10 mouse cellular contexts compared by ENCODE assay signal in genomic region chr2:166035725-166036124, GRCm38 (mm10). TPM values are rescaled to one million over a fixed set of nuclear protein-coding genes. Genes with fewer than 3 reads are reported as not detected.
DNase-seq lines count a peak whose midpoint lies in the region; ATAC-seq and TF ChIP-seq lines count a peak whose summit lies in the region.
"Had no signal": no experiment of that assay in that cellular context is flagged by ENCODE, and none has a peak within 500 bp of the region (broad histone marks: within the 10 kb centered on the region; RNA-seq: fewer than 3 reads in every experiment).

No protein-coding gene starts in this region.

- peak; percentile 62 for DNase-seq in layer of hippocampus, adult 11-12 months (ENCODE audit: low spot score)
- DNase-seq in layer of hippocampus, adult 9-10 months (ENCODE audit: low spot score): no peak
- peak; percentile 78 for DNase-seq in ES-E14 (ENCODE audit: low read depth, low spot score)
- peak; percentile 34 for DNase-seq in c-Kit-positive CD71-positive TER-119-negative erythroid progenitor cells, embryonic 14.5 days (ENCODE audit: low read depth)
- no peak for DNase-seq in liver, embryonic 14.5 days (ENCODE audit: low read depth in 3 of 3, low spot score in 3 of 3)
- peak; percentile 28 to 54 for DNase-seq in spleen, postnatal 14 days (ENCODE audit: low spot score in 2 of 2)

- H3K9me3 ChIP-seq in ES-E14 (ENCODE audit: control insufficient read depth, insufficient read depth, low read depth, low read length): no peaks in the 10 kb centered on the region
- H3K9me3 ChIP-seq in heart, embryonic 12.5 days (replicated peaks): no peaks in the 10 kb centered on the region
- no peaks in the 10 kb centered on the region for H3K9me3 ChIP-seq in liver, embryonic 14.5 days (ENCODE audit: control insufficient read depth, low read length)
- no peaks in the 10 kb centered on the region for H3K9me3 ChIP-seq in forebrain, embryonic 12.5 days
- H3K9me3 ChIP-seq: embryonic facial prominence, embryonic 12.5 days; liver, embryonic 15.5 days had no signal

- no peak for TF ChIP-seq EP300 in liver, embryonic 14.5 days (IDR thresholded peaks at IDR 0.05; ENCODE audit: low read depth)

- no peak overlapping the region; the same call in 1 of the 2 replicates for H3K27ac ChIP-seq in ES-E14 (ENCODE audit: insufficient read depth, low read depth, low read length, poor library complexity, severe bottlenecking)
- peak overlapping the region; percentile 64 for H3K27ac ChIP-seq in heart, embryonic 12.5 days (ENCODE audit: poor library complexity, severe bottlenecking)
- H3K27ac ChIP-seq in liver, embryonic 14.5 days: no peak overlapping the region
- H3K27ac ChIP-seq in forebrain, embryonic 12.5 days: no peak overlapping the region
- H3K27ac ChIP-seq: liver, embryonic 15.5 days had no signal

- H3K4me1 ChIP-seq in ES-E14 (ENCODE audit: control insufficient read depth in 2 of 2, insufficient read depth in 2 of 2, low read length in 2 of 2, poor library complexity in 1 of 2): peaks cover 10 to 14% of the 10 kb centered on the region in 2 experiments
- H3K4me1 ChIP-seq in heart, embryonic 12.5 days (replicated peaks): peaks cover 29% of the 10 kb centered on the region
- H3K4me1 ChIP-seq in liver, embryonic 14.5 days (replicated peaks; ENCODE audit: control insufficient read depth in 2 of 2, insufficient read depth in 2 of 2, low read length in 1 of 2): peaks cover 0 to 4% of the 10 kb centered on the region in 2 experiments; a peak in 1 of 4 replicates
- H3K4me1 ChIP-seq in forebrain, embryonic 12.5 days: peaks cover 12% of the 10 kb centered on the region

- TF ChIP-seq CTCF in liver, embryonic 14.5 days (IDR thresholded peaks at IDR 0.05; ENCODE audit: low read depth): peak; percentile 67

- no peak for ATAC-seq in heart, embryonic 12.5 days (ENCODE audit: insufficient number of reproducible peaks, low FRiP score)
- no peak for ATAC-seq in liver, embryonic 14.5 days (ENCODE audit: insufficient read depth)
- no peak for ATAC-seq in forebrain, embryonic 12.5 days (ENCODE audit: low FRiP score)

- H3K27me3 ChIP-seq in heart, embryonic 12.5 days (replicated peaks): no peaks in the 10 kb centered on the region
- no peaks in the 10 kb centered on the region for H3K27me3 ChIP-seq in liver, embryonic 14.5 days (ENCODE audit: control insufficient read depth, insufficient read depth, low read length)
- H3K27me3 ChIP-seq in forebrain, embryonic 12.5 days: no peaks in the 10 kb centered on the region
- H3K27me3 ChIP-seq: embryonic facial prominence, embryonic 12.5 days; liver, embryonic 15.5 days had no signal

- peaks cover 13% of the 10 kb centered on the region for H3K36me3 ChIP-seq in ES-E14 (ENCODE audit: control insufficient read depth, insufficient read depth, low read length, poor library complexity, severe bottlenecking)
- H3K36me3 ChIP-seq in heart, embryonic 12.5 days: no peaks in the 10 kb centered on the region
- no peaks in the 10 kb centered on the region for H3K36me3 ChIP-seq in liver, embryonic 14.5 days (replicated peaks; ENCODE audit: control insufficient read depth, insufficient read depth, low read depth)
- 0 out of 2 replicates have a peak, but pooled peaks cover 4% of the 10 kb centered on the region for H3K36me3 ChIP-seq in forebrain, embryonic 12.5 days (replicated peaks)
- H3K36me3 ChIP-seq: embryonic facial prominence, embryonic 12.5 days; liver, embryonic 15.5 days had no signal

- no peak overlapping the region for H3K4me3 ChIP-seq in ES-E14 (ENCODE audit: insufficient read depth in 1 of 2, low read depth in 1 of 2, low read length in 2 of 2, poor library complexity in 1 of 2, severe bottlenecking in 1 of 2)
- H3K4me3 ChIP-seq in heart, embryonic 12.5 days: no peak overlapping the region
- no peak overlapping the region for H3K4me3 ChIP-seq in liver, embryonic 14.5 days (ENCODE audit: insufficient read depth in 1 of 2, low read depth in 2 of 2, low read length in 2 of 2)
- H3K4me3 ChIP-seq in forebrain, embryonic 12.5 days (replicated peaks): no peak overlapping the region
- H3K4me3 ChIP-seq: embryonic facial prominence, embryonic 12.5 days; liver, embryonic 15.5 days had no signal

- no peak overlapping the region for H3K4me2 ChIP-seq in heart, embryonic 12.5 days
- no peak overlapping the region for H3K4me2 ChIP-seq in liver, embryonic 14.5 days (ENCODE audit: low read depth)
- H3K4me2 ChIP-seq in forebrain, embryonic 12.5 days: no peak overlapping the region
- H3K4me2 ChIP-seq: embryonic facial prominence, embryonic 12.5 days; liver, embryonic 15.5 days had no signal

- in situ Hi-C loops in ES-E14 (cut with MboI; ENCODE audit: low sequenced_read_pairs in 2 of 2, unreplicated experiment in 2 of 2): no loop called here

- H3K9ac ChIP-seq in ES-E14 (ENCODE audit: insufficient read depth, low read depth, low read length, poor library complexity, severe bottlenecking): no peak overlapping the region
- H3K9ac ChIP-seq in heart, embryonic 12.5 days: peak overlapping the region; percentile 25
- H3K9ac ChIP-seq in liver, embryonic 14.5 days (replicated peaks): no peak overlapping the region
- H3K9ac ChIP-seq in forebrain, embryonic 12.5 days: no peak overlapping the region
- H3K9ac ChIP-seq: embryonic facial prominence, embryonic 12.5 days; liver, embryonic 15.5 days had no signal

- 39% methylated on average over 3 of the region's 3 CpGs for WGBS in heart, embryonic 12.5 days
- WGBS in liver, embryonic 14.5 days (ENCODE audit: insufficient replicate concordance): 40% methylated on average over 3 of the region's 3 CpGs
- 61% methylated on average over 3 of the region's 3 CpGs for WGBS in forebrain, embryonic 12.5 days

TF ChIP-seq in ES-E14, 5 proteins besides CTCF, POLR2A, EP300 and RAD21:
- TF ChIP-seq ZNF384 (IDR thresholded peaks at IDR 0.05; ENCODE audit: low read depth, low read length) (no peak), HCFC1 (IDR thresholded peaks at IDR 0.05; ENCODE audit: borderline replicate concordance, insufficient read depth, low read length) (no peak), CHD2 (IDR thresholded peaks at IDR 0.05; ENCODE audit: low read depth, low read length) (no peak), ZC3H11A (IDR thresholded peaks at IDR 0.05; ENCODE audit: borderline replicate concordance, low read depth, low read length) (peak; percentile 12; the same call in 1 of the 2 replicates), MAFK (IDR thresholded peaks at IDR 0.05; ENCODE audit: insufficient read depth, low read depth, low read length) (no peak)

RNA-seq across cellular contexts. Expression of gene Ncoa3, which starts 43.3 kb away (rescaled TPM):
- total RNA-seq in ES-E14 (2012; rRNA removed): 73.6 and 83.4 TPM in 2 replicates
- polyA plus RNA-seq in heart, embryonic 12.5 days (2016; fragmentation: Nextera tagmentation; extraction: Ambion mirVana): 16.4 and 17.4 TPM in 2 replicates
- 4.3 and 4.4 TPM in 2 replicates for polyA plus RNA-seq in liver, embryonic 14.5 days (2012; rRNA removed)
- polyA plus RNA-seq in liver, embryonic 14.5 days (2014; fragmentation: Nextera tagmentation; extraction: Ambion mirVana): 3.3 and 3.7 TPM in 2 replicates
- 12.9 and 13.2 TPM in 2 replicates for polyA plus RNA-seq in forebrain, embryonic 12.5 days (2016; fragmentation: Nextera tagmentation; extraction: Ambion mirVana)

Comparison
In these comparisons a context has a peak if more than half of its experiments do, and no peak if none do; other contexts are left out.
1. DNase-seq: peak in layer of hippocampus, adult 11-12 months (single experiment), ES-E14 (single experiment), c-Kit-positive CD71-positive TER-119-negative erythroid progenitor cells, embryonic 14.5 days (single experiment) and spleen, postnatal 14 days (2 of 2); none in layer of hippocampus, adult 9-10 months (single experiment) and liver, embryonic 14.5 days (0 of 3).